In the genomic region with DNA sequence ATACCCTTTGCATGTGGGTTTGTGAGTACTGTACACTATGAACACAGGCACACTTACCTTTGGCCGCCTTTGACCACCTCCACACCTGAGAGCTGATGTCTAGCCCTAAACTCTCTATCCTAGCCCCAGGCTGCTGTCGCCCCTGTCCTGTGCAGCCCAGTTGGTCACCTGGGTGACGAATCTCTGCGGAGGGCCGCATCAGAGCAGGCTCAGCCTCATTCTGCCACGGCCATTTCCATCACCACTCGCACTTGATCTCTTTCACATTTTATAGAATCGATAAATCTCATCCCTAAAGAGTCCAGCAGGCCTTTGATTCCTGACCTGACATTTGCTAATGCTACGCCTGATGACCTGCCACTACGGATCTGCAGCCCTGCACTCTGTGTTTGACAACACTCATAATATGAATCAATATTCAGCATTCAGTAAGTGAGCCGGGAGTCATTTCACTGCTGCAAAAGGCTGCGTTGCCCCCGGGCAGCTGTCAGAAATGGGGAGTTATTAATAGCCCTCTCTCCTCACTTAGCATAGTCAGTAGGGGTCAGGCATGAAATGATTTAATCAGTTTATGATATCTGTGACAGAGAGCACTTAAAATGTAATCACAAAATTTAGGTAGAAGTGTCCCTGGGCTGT, we compare ENCODE assay signal across 18 mouse cellular contexts.
DNase-seq lines count a peak whose midpoint lies in the region; ATAC-seq lines count a peak whose summit lies in the region.
"Had no signal": no experiment of that assay in that cellular context is flagged by ENCODE, and none has a peak within 500 bp of the region (broad histone marks: within the 10 kb centered on the region; RNA-seq: fewer than 3 reads in every experiment).

No protein-coding gene starts in this region.

- H3K4me2 ChIP-seq in heart, embryonic 12.5 days, result no peak overlapping the region
- H3K4me2 ChIP-seq in hindbrain, embryonic 15.5 days, result no peak overlapping the region
- H3K4me2 ChIP-seq in midbrain, embryonic 14.5 days (ENCODE audit: low read length), result no peak overlapping the region
- H3K4me2 ChIP-seq: embryonic facial prominence, embryonic 12.5 days; limb, embryonic 15.5 days had no signal

- H3K9ac ChIP-seq in heart, embryonic 12.5 days, result no peak overlapping the region
- peak overlapping the region; percentile 16; the same call in 1 of the 2 replicates for H3K9ac ChIP-seq in hindbrain, embryonic 15.5 days
- no peak overlapping the region for H3K9ac ChIP-seq in midbrain, embryonic 14.5 days (replicated peaks; ENCODE audit: low read length)
- H3K9ac ChIP-seq: embryonic facial prominence, embryonic 12.5 days; limb, embryonic 15.5 days had no signal

- H3K4me3 ChIP-seq in heart, embryonic 10.5 days, result no peak overlapping the region
- H3K4me3 ChIP-seq in heart, embryonic 12.5 days, result no peak overlapping the region
- H3K4me3 ChIP-seq in hindbrain, embryonic 15.5 days, result no peak overlapping the region
- H3K4me3 ChIP-seq in midbrain, embryonic 14.5 days (replicated peaks; ENCODE audit: low read depth, low read length), result no peak overlapping the region
- H3K4me3 ChIP-seq: embryonic facial prominence, embryonic 12.5 days; limb, embryonic 15.5 days had no signal

- no peaks in the 10 kb centered on the region for H3K27me3 ChIP-seq in heart, embryonic 10.5 days (ENCODE audit: insufficient read depth, poor library complexity, severe bottlenecking)
- H3K27me3 ChIP-seq in heart, embryonic 12.5 days (replicated peaks), result no peaks in the 10 kb centered on the region
- no peaks in the 10 kb centered on the region for H3K27me3 ChIP-seq in hindbrain, embryonic 15.5 days
- no peaks in the 10 kb centered on the region for H3K27me3 ChIP-seq in midbrain, embryonic 14.5 days (ENCODE audit: control insufficient read depth, insufficient read depth, low read length)
- H3K27me3 ChIP-seq: embryonic facial prominence, embryonic 12.5 days; limb, embryonic 15.5 days had no signal

- H3K4me1 ChIP-seq in heart, embryonic 10.5 days, result peaks cover 10% of the 10 kb centered on the region; the same call in 1 of the 2 replicates
- H3K4me1 ChIP-seq in heart, embryonic 12.5 days (replicated peaks), result peaks cover 8% of the 10 kb centered on the region
- H3K4me1 ChIP-seq in hindbrain, embryonic 15.5 days (replicated peaks), result peaks cover 16% of the 10 kb centered on the region
- H3K4me1 ChIP-seq in midbrain, embryonic 14.5 days (ENCODE audit: control insufficient read depth, insufficient read depth, low read length), result peaks cover 27% of the 10 kb centered on the region
- H3K4me1 ChIP-seq: limb, embryonic 15.5 days had no signal

- ATAC-seq in heart, embryonic 12.5 days (ENCODE audit: insufficient number of reproducible peaks, low FRiP score), result no peak
- ATAC-seq in hindbrain, embryonic 15.5 days (ENCODE audit: low FRiP score, low read depth), result peak; percentile 21; the same call in 1 of the 2 replicates
- peak; percentile 43; the same call in 1 of the 2 replicates for ATAC-seq in midbrain, embryonic 14.5 days (ENCODE audit: low FRiP score, low TSS enrichment)

- intact Hi-C loops in left cerebral cortex, postnatal 10 days (cut with DNase I), result no loop called here

- no peaks in the 10 kb centered on the region for H3K9me3 ChIP-seq in heart, embryonic 10.5 days
- H3K9me3 ChIP-seq in heart, embryonic 12.5 days (replicated peaks), result no peaks in the 10 kb centered on the region
- no peaks in the 10 kb centered on the region for H3K9me3 ChIP-seq in hindbrain, embryonic 15.5 days
- H3K9me3 ChIP-seq in midbrain, embryonic 14.5 days (ENCODE audit: control insufficient read depth, low read length), result no peaks in the 10 kb centered on the region
- H3K9me3 ChIP-seq: embryonic facial prominence, embryonic 12.5 days; limb, embryonic 15.5 days had no signal

- 83% methylated on average over 13 of the region's 13 CpGs for WGBS in heart, embryonic 10.5 days
- WGBS in heart, embryonic 12.5 days, result 75% methylated on average over 13 of the region's 13 CpGs
- 48% methylated on average over 13 of the region's 13 CpGs for WGBS in hindbrain, embryonic 15.5 days
- WGBS in midbrain, embryonic 14.5 days, result 47% methylated on average over 13 of the region's 13 CpGs

- no peak overlapping the region for H3K27ac ChIP-seq in heart, embryonic 10.5 days
- no peak overlapping the region for H3K27ac ChIP-seq in heart, embryonic 12.5 days (ENCODE audit: poor library complexity, severe bottlenecking)
- no peak overlapping the region; the same call in 1 of the 2 replicates for H3K27ac ChIP-seq in hindbrain, embryonic 15.5 days (replicated peaks)
- peak overlapping the region; percentile 72 for H3K27ac ChIP-seq in midbrain, embryonic 14.5 days (replicated peaks; ENCODE audit: low read depth, low read length)
- H3K27ac ChIP-seq: embryonic facial prominence, embryonic 12.5 days; limb, embryonic 15.5 days had no signal

- no peaks in the 10 kb centered on the region for H3K36me3 ChIP-seq in heart, embryonic 10.5 days
- H3K36me3 ChIP-seq in heart, embryonic 12.5 days, result no peaks in the 10 kb centered on the region
- no peaks in the 10 kb centered on the region for H3K36me3 ChIP-seq in hindbrain, embryonic 15.5 days
- H3K36me3 ChIP-seq in midbrain, embryonic 14.5 days (ENCODE audit: control insufficient read depth, insufficient read depth, low read length), result no peaks in the 10 kb centered on the region
- H3K36me3 ChIP-seq: embryonic facial prominence, embryonic 12.5 days; limb, embryonic 15.5 days had no signal

- DNase-seq in heart, embryonic 10.5 days (ENCODE audit: low spot score), result peak; percentile 69
- DNase-seq in midbrain, embryonic 14.5 days, result peak; percentile 69
- peak; percentile 15 for DNase-seq in retina, adult 2 months (ENCODE audit: low read depth, low spot score)
- no peak for DNase-seq in left cerebral cortex, postnatal 10 days (ENCODE audit: extremely low spot score in 1 of 2, low spot score in 2 of 2)
- no peak for DNase-seq in cerebellum, postnatal 14 days
- DNase-seq in lung, postnatal 14 days, result no peak
- DNase-seq: adrenal gland, postnatal 14 days; B cell, adult 2 months; cerebellum, adult 2 months; kidney, adult 8-10 months; kidney, postnatal 36 days; lung, postnatal 10 days; right cerebral cortex, postnatal 14 days; thymus, postnatal 25 days had no signal

Comparison
In these comparisons a context has a peak if more than half of its experiments do, and no peak if none do; other contexts are left out.
1. DNase-seq: peak in heart, embryonic 10.5 days (single experiment), midbrain, embryonic 14.5 days (single experiment) and retina, adult 2 months (single experiment); none in left cerebral cortex, postnatal 10 days (0 of 2), cerebellum, postnatal 14 days (0 of 2) and lung, postnatal 14 days (single experiment).